Mouse (Mus musculus): ENCODE results near the gene Lrrc8d. TPM values are rescaled to one million over a fixed set of nuclear protein-coding genes. Genes with fewer than 3 reads are reported as not detected.

Lrrc8d gene
- polyA plus RNA-seq, 1 experiment from 2014 or later = 11.6 TPM

GRCm38 (mm10) chr5:105708276-105708675 lies 8.5 kb downstream of the Lrrc8d start:
- H3K4me2 ChIP-seq (ENCODE audit: low read depth, low read length) = no peak overlapping the region
- no peak for TF ChIP-seq CTCF (IDR thresholded peaks at IDR 0.05; ENCODE audit: low read depth)
- TF ChIP-seq EP300 (IDR thresholded peaks at IDR 0.05; ENCODE audit: low read depth) = no peak
- H3K9me3 ChIP-seq (ENCODE audit: low read length) = no peaks in the 10 kb centered on the region
- H3K4me3 ChIP-seq (ENCODE audit: low read depth, low read length) = no peak overlapping the region
- DNase-seq (no peak), ATAC-seq (no peak)
- H3K36me3 ChIP-seq (replicated peaks; ENCODE audit: insufficient read depth, low read length) = no peaks in the 10 kb centered on the region; the same call in 1 of the 2 replicates
- H3K4me1 ChIP-seq (ENCODE audit: insufficient read depth) = peaks cover 19% of the 10 kb centered on the region
- WGBS (ENCODE audit: insufficient replicate concordance) = 64% methylated on average over 5 of the region's 5 CpGs
- no peak overlapping the region for H3K9ac ChIP-seq (replicated peaks)
- no peaks in the 10 kb centered on the region for H3K27me3 ChIP-seq (ENCODE audit: insufficient read depth, low read length)
- no peak overlapping the region for H3K27ac ChIP-seq (ENCODE audit: low read depth)

- Histone ChIP-seq H3K9me3 (ENCODE audit: low read length) (no peaks in the 10 kb centered on the region), H3K4me2 (ENCODE audit: low read depth, low read length) (no peak overlapping the region), H3K4me1 (ENCODE audit: insufficient read depth) (peaks cover 16% of the 10 kb centered on the region), H3K27ac (ENCODE audit: low read depth) (0 out of 2 replicates have a peak overlapping the region, but pooled peaks have one; percentile 8), H3K27me3 (ENCODE audit: insufficient read depth, low read length) (no peaks in the 10 kb centered on the region), H3K36me3 (replicated peaks; ENCODE audit: insufficient read depth, low read length) (no peaks in the 10 kb centered on the region; the same call in 1 of the 2 replicates), H3K4me3 (ENCODE audit: low read depth, low read length) (no peak overlapping the region), H3K9ac (replicated peaks) (no peak overlapping the region; the same call in 1 of the 2 replicates)
- TF ChIP-seq CTCF (IDR thresholded peaks at IDR 0.05; ENCODE audit: low read depth) = no peak
- TF ChIP-seq EP300 (IDR thresholded peaks at IDR 0.05; ENCODE audit: low read depth) = no peak
- ATAC-seq = no peak
- DNase-seq = no peak
- WGBS (ENCODE audit: insufficient replicate concordance) = 70% methylated on average over 7 of the region's 7 CpGs
These were observed 10.7 kb downstream of the Lrrc8d start for GRCm38 (mm10) chr5:105710473-105710872.

GRCm38 (mm10) chr5:105714446-105714845 lies 14.7 kb downstream of the Lrrc8d start:
- 76% methylated on average over 6 of the region's 6 CpGs for WGBS (ENCODE audit: insufficient replicate concordance)
- TF ChIP-seq EP300 (IDR thresholded peaks at IDR 0.05; ENCODE audit: low read depth) = no peak
- no peak for TF ChIP-seq CTCF (IDR thresholded peaks at IDR 0.05; ENCODE audit: low read depth)
- Histone ChIP-seq H3K9ac (replicated peaks) (no peak overlapping the region), H3K4me1 (ENCODE audit: insufficient read depth) (peaks cover 48% of the 10 kb centered on the region), H3K36me3 (replicated peaks; ENCODE audit: insufficient read depth, low read length) (no peaks in the 10 kb centered on the region), H3K27me3 (ENCODE audit: insufficient read depth, low read length) (no peaks in the 10 kb centered on the region), H3K27ac (ENCODE audit: low read depth) (no peak overlapping the region), H3K4me3 (ENCODE audit: low read depth, low read length) (no peak overlapping the region), H3K9me3 (ENCODE audit: low read length) (no peaks in the 10 kb centered on the region), H3K4me2 (ENCODE audit: low read depth, low read length) (no peak overlapping the region)
- DNase-seq (no peak), ATAC-seq (no peak)

GRCm38 (mm10) chr5:105715095-105715494 lies 15.3 kb downstream of the Lrrc8d start:
- no peaks in the 10 kb centered on the region for H3K27me3 ChIP-seq (ENCODE audit: insufficient read depth, low read length)
- ATAC-seq (no peak), DNase-seq (no peak)
- H3K9me3 ChIP-seq (ENCODE audit: low read length) = no peaks in the 10 kb centered on the region
- TF ChIP-seq CTCF (IDR thresholded peaks at IDR 0.05; ENCODE audit: low read depth) = no peak
- no peak for TF ChIP-seq EP300 (IDR thresholded peaks at IDR 0.05; ENCODE audit: low read depth)
- H3K4me2 ChIP-seq (ENCODE audit: low read depth, low read length) = no peak overlapping the region
- H3K4me3 ChIP-seq (ENCODE audit: low read depth, low read length) = no peak overlapping the region
- peak overlapping the region; percentile 26; the same call in 1 of the 2 replicates for H3K27ac ChIP-seq (ENCODE audit: low read depth)
- 79% methylated on average over 8 of the region's 8 CpGs for WGBS (ENCODE audit: insufficient replicate concordance)
- no peak overlapping the region for H3K9ac ChIP-seq (replicated peaks)
- no peaks in the 10 kb centered on the region for H3K36me3 ChIP-seq (replicated peaks; ENCODE audit: insufficient read depth, low read length)
- H3K4me1 ChIP-seq (ENCODE audit: insufficient read depth) = peaks cover 50% of the 10 kb centered on the region

GRCm38 (mm10) chr5:105715531-105716124 lies 15.9 kb downstream of the Lrrc8d start:
- TF ChIP-seq EP300 (IDR thresholded peaks at IDR 0.05; ENCODE audit: low read depth) = no peak
- Histone ChIP-seq H3K9me3 (ENCODE audit: low read length) (no peaks in the 10 kb centered on the region), H3K27me3 (ENCODE audit: insufficient read depth, low read length) (no peaks in the 10 kb centered on the region), H3K27ac (ENCODE audit: low read depth) (peak overlapping the region; percentile 26; the same call in 1 of the 2 replicates), H3K9ac (replicated peaks) (no peak overlapping the region), H3K4me3 (ENCODE audit: low read depth, low read length) (no peak overlapping the region), H3K4me2 (ENCODE audit: low read depth, low read length) (no peak overlapping the region), H3K4me1 (ENCODE audit: insufficient read depth) (peaks cover 48% of the 10 kb centered on the region), H3K36me3 (replicated peaks; ENCODE audit: insufficient read depth, low read length) (no peaks in the 10 kb centered on the region)
- 24% methylated on average over 10 of the region's 10 CpGs for WGBS (ENCODE audit: insufficient replicate concordance)
- peak; percentile 30 for DNase-seq
- no peak for ATAC-seq

GRCm38 (mm10) chr5:105717294-105717693 lies 17.5 kb downstream of the Lrrc8d start:
- H3K9ac ChIP-seq (replicated peaks) = no peak overlapping the region
- peaks cover 45% of the 10 kb centered on the region for H3K4me1 ChIP-seq (ENCODE audit: insufficient read depth)
- H3K36me3 ChIP-seq (replicated peaks; ENCODE audit: insufficient read depth, low read length) = no peaks in the 10 kb centered on the region
- no peak overlapping the region for H3K4me3 ChIP-seq (ENCODE audit: low read depth, low read length)
- no peak overlapping the region for H3K4me2 ChIP-seq (ENCODE audit: low read depth, low read length)
- DNase-seq (no peak), ATAC-seq (no peak)
- H3K27me3 ChIP-seq (ENCODE audit: insufficient read depth, low read length) = no peaks in the 10 kb centered on the region
- 30% methylated on average over 7 of the region's 7 CpGs for WGBS (ENCODE audit: insufficient replicate concordance)
- H3K9me3 ChIP-seq (ENCODE audit: low read length) = no peaks in the 10 kb centered on the region
- TF ChIP-seq CTCF (IDR thresholded peaks at IDR 0.05; ENCODE audit: low read depth) = no peak
- TF ChIP-seq EP300 (IDR thresholded peaks at IDR 0.05; ENCODE audit: low read depth) = no peak
- peak overlapping the region; percentile 69; the same call in 1 of the 2 replicates for H3K27ac ChIP-seq (ENCODE audit: low read depth)

Measured in liver, postnatal 0 days (tissue).